Mouse (Mus musculus) neutrophil, adult 5-6 weeks (primary cell): ENCODE results near the gene Iqcn. TPM values are rescaled to one million over a fixed set of nuclear protein-coding genes. Genes with fewer than 3 reads are reported as not detected.
A peak's percentile ranks its signal among the peaks of the same experiment; 100 is the strongest.

ENCODE experiments used
- ATAC-seq: fragments of 151-379, 151-347 bp; 2 replicates; pipeline ENCODE4 v1.8.0; 2017; ENCODE audit warnings: mild to moderate bottlenecking, moderate TSS enrichment; ENCODE audit not compliant: insufficient number of reproducible peaks, poor library complexity, low FRiP score, severe bottlenecking; ENCODE audit errors: extremely low read depth
- total RNA-seq: library from RNA; stranded (forward); fragments of 200-1000 nt; gene quantifications from 2 replicates; pipeline ENCODE4 v1.2.3, GENCODE M21; 2017

Iqcn gene
- total RNA-seq, 1 experiment from 2014 or later, result 2.4 TPM

GRCm38 (mm10) chr8:70760775-70761406 is 57.6 kb downstream of the Iqcn start, which contains the start of gene Mpv17l2:
TSS of gene Mpv17l2 (minus strand) at chr8:70760946.
- peak; percentile 87 for ATAC-seq

DNA sequence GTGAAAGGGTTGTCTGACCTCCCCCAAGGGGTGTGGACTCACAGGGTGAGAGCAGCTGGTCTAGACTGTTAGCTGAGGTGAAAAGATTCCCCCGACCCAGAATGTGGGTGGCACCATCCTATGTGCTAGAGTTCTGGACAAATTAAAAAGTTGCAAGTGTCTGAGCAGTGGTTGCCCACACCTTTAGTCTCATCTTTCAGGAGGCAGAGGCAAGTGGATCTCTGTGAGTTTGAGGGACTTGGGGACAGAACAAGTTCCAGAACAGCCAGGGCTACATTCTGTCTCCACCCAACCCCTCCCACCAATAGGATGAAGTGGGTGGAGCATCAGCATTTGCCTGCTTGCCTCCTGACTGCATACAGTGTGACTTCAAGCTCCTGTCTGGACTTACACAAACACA is 58.9 kb downstream of the Iqcn start:
- ATAC-seq, result no peak

- no peak for ATAC-seq
Measured at GRCm38 (mm10) chr8:70763354-70763753, 60.1 kb downstream of the Iqcn start.

- ATAC-seq, result no peak
Measured at GRCm38 (mm10) chr8:70764026-70764425, 60.8 kb downstream of the Iqcn start.

DNA sequence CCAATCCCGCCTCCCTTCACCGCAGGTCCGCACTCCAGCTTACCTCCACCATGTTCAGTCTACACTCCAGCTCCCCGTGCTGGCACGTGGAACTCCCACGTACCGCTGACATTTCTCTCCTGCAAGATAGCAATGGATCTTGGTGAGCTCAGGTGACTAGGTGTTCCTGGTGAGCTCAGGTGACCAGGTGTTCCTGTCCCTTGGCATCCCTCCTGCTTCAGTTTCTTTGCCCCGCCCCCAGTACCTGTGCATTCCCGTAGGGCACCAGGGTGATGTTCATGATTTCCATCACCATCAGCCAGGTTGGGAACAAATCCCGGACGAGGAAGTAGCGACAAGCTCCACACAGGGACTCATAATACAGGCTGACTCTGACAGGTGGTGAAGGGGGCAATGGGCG is 61.4 kb downstream of the Iqcn start:
- no peak for ATAC-seq

GRCm38 (mm10) chr8:70765329-70765728 is 62.1 kb downstream of the Iqcn start:
- ATAC-seq, result no peak

GRCm38 (mm10) chr8:70765838-70766570 is 62.7 kb downstream of the Iqcn start:
- ATAC-seq, result peak; percentile 24; the same call in 1 of the 2 replicates

DNA sequence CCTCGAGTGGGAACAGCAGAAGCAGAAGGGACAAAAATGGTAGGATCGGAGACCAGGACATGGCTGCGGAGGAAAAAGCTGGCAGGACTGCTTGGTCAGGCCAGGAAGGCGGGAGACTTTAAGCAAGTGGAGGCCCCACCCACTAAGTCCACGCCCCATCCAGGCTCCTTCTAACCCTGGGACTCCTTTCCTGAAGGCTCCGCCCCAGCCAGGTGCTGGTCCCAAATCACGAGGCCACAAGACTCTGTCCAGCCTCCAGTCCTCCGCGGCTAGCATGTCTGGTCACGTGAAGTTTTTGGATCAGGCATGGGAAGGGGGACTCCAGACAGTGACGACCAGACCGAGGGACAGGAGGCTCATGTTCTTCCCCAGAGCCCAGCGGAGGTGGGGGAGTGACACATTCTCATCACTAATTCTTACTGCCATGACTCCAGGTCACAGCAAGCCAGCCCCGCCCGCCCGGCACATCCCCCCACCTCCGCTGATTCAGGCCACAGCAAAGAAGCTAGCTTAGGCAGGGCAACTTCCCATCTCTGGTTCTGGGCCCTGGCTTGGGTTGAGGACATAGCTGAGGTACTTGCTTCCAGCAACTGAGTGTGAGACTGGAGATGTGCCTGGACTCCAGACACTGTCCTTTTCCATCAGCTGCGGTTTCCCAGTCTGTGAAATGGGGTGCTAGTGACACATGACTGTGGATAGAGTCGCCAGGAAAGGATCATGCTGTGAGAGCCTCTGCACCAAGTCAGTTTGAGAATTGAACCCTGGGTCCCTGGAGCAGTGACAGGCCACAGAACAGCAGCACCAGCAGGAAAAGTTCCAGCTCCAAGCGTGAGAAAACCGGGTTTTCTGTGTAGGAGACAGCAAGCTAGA is 63.5 kb downstream of the Iqcn start:
- no peak for ATAC-seq

Other genes with a start within 250 kb of the Iqcn start
- 5.0 and 5.8 TPM in 2 replicates for gene Klhl26, start 226.5 kb upstream of the Iqcn start, total RNA-seq
- not detected in 2 replicates for gene Tmem59l, start 216.1 kb upstream of the Iqcn start, total RNA-seq
- not detected in 2 replicates for gene Crlf1, start 210.3 kb upstream of the Iqcn start, total RNA-seq
- gene Rex1bd, start 196.7 kb upstream of the Iqcn start, total RNA-seq, result 12.4 and 29.8 TPM in 2 replicates
- 720 and 1,162 TPM in 2 replicates for gene Uba52, start 192.7 kb upstream of the Iqcn start, total RNA-seq
- gene Fkbp8, start 175.7 kb upstream of the Iqcn start, total RNA-seq, result 185 and 192 TPM in 2 replicates
- gene Kxd1, start 175.5 kb upstream of the Iqcn start, total RNA-seq, result 47.4 and 51.6 TPM in 2 replicates
- 38.8 and 40.6 TPM in 2 replicates for gene Ell, start 164.0 kb upstream of the Iqcn start, total RNA-seq
- 51.3 and 51.4 TPM in 2 replicates for gene Isyna1, start 109.1 kb upstream of the Iqcn start, total RNA-seq
- 31.3 and 45.8 TPM in 2 replicates for gene Ssbp4, start 94.6 kb upstream of the Iqcn start, total RNA-seq
- gene Lrrc25, start 87.3 kb upstream of the Iqcn start, total RNA-seq, result 54.1 and 63.7 TPM in 2 replicates
- gene Gdf15, start 71.0 kb upstream of the Iqcn start, total RNA-seq, result not detected in 2 replicates
- 4.4 and 7.7 TPM in 2 replicates for gene Pgpep1, start 43.1 kb upstream of the Iqcn start, total RNA-seq
- 103 and 134 TPM in 2 replicates for gene Lsm4, start 30.2 kb upstream of the Iqcn start, total RNA-seq
- gene Jund, start 4.5 kb upstream of the Iqcn start, total RNA-seq, result 316 and 319 TPM in 2 replicates
- gene Gm3336, start 15.1 kb downstream of the Iqcn start, total RNA-seq, result not detected in 2 replicates
- 2.2 and 2.4 TPM in 2 replicates for gene Pde4c, start 20.3 kb downstream of the Iqcn start, total RNA-seq
- gene Rab3a, start 51.2 kb downstream of the Iqcn start, total RNA-seq, result 5.2 and 5.5 TPM in 2 replicates
- 4.5 and 4.8 TPM in 2 replicates for gene Mpv17l2, start 57.5 kb downstream of the Iqcn start, total RNA-seq
- 19.9 and 20.3 TPM in 2 replicates for gene Pik3r2, start 73.3 kb downstream of the Iqcn start, total RNA-seq
- gene Mast3, start 101.6 kb downstream of the Iqcn start, total RNA-seq, result 30.7 and 40.2 TPM in 2 replicates
- 0.98 and 3.1 TPM in 2 replicates for gene Il12rb1, start 105.0 kb downstream of the Iqcn start, total RNA-seq
- 20.7 and 24.9 TPM in 2 replicates for gene Arrdc2, start 136.3 kb downstream of the Iqcn start, total RNA-seq
- not detected in 2 replicates for gene Kcnn1, start 159.8 kb downstream of the Iqcn start, total RNA-seq
- gene Ccdc124, start 170.5 kb downstream of the Iqcn start, total RNA-seq, result 20.0 and 26.8 TPM in 2 replicates
- not detected in 2 replicates for gene Slc5a5, start 189.3 kb downstream of the Iqcn start, total RNA-seq
- 1,826 and 2,087 TPM in 2 replicates for gene Rpl18a, start 194.0 kb downstream of the Iqcn start, total RNA-seq
- 11.9 and 13.5 TPM in 2 replicates for gene Map1s, start 202.5 kb downstream of the Iqcn start, total RNA-seq